Mouse (Mus musculus) brain, embryonic 14.5 days (tissue): ENCODE data around the gene Ank2. TPM values are rescaled to one million over a fixed set of nuclear protein-coding genes. Genes with fewer than 3 reads are reported as not detected.

ENCODE experiments used
- DNase-seq: peaks from one replicate; pipeline ENCODE4 v3.0.0-alpha.2; 2011; ENCODE audit warnings: low read depth
- CTCF ChIP-seq: fragments of 200-500 bp; IDR thresholded peaks from 2 replicates; pipeline ENCODE4 v1.5.1; 2012; ENCODE audit warnings: inconsistent platforms, mild to moderate bottlenecking, moderate library complexity, borderline replicate concordance; ENCODE audit not compliant: insufficient read depth, insufficient read length; ENCODE audit errors: extremely low read depth
- POLR2A ChIP-seq: fragments of 200-500 bp; IDR thresholded peaks from 2 replicates; pipeline ENCODE4 v1.6.1; 2012; ENCODE audit warnings: mild to moderate bottlenecking, inconsistent platforms, borderline replicate concordance; ENCODE audit not compliant: poor library complexity, insufficient read depth, insufficient read length, severe bottlenecking; ENCODE audit errors: extremely low read depth
- polyA plus RNA-seq: library from polyadenylated mRNA; depleted of rRNA; stranded (reverse); fragments of >200 nt; gene quantifications from 2 replicates; pipeline ENCODE4 v1.2.3, GENCODE M21; 2012

The Ank2 gene
- polyA plus RNA-seq, 1 experiment: 187 TPM

GRCm38 (mm10) chr3:127127611-127128010 is 371.5 kb downstream of the Ank2 start:
- no peak for TF ChIP-seq CTCF
- no peak for TF ChIP-seq POLR2A
- DNase-seq: no peak

- TF ChIP-seq CTCF: no peak
- TF ChIP-seq POLR2A: no peak
- no peak for DNase-seq
Measured at GRCm38 (mm10) chr3:127126220-127126619, 372.9 kb downstream of the Ank2 start.

GRCm38 (mm10) chr3:127124375-127124993 is 374.7 kb downstream of the Ank2 start:
- TF ChIP-seq POLR2A: no peak
- TF ChIP-seq CTCF: no peak

GRCm38 (mm10) chr3:127123376-127123775 is 375.8 kb downstream of the Ank2 start:
- TF ChIP-seq CTCF: no peak
- no peak for DNase-seq

More at GRCm38 (mm10) chr3:127124375-127124993, 374.7 kb downstream of the Ank2 start:
- peak; percentile 62 for DNase-seq

- DNase-seq: no peak
- TF ChIP-seq CTCF (no peak), POLR2A (no peak)
Measured at GRCm38 (mm10) chr3:127118777-127119176, 380.4 kb downstream of the Ank2 start.

- no peak for DNase-seq
- no peak for TF ChIP-seq CTCF
Measured at GRCm38 (mm10) chr3:127116226-127116625, 382.9 kb downstream of the Ank2 start.

GRCm38 (mm10) chr3:127113238-127113637 is 385.9 kb downstream of the Ank2 start:
- no peak for DNase-seq
- TF ChIP-seq CTCF (no peak), POLR2A (no peak)

- DNase-seq: no peak
- TF ChIP-seq POLR2A (no peak), CTCF (no peak)
Measured at GRCm38 (mm10) chr3:127109413-127109812, 389.7 kb downstream of the Ank2 start.

- TF ChIP-seq CTCF (no peak), POLR2A (no peak)
- no peak for DNase-seq
Measured at GRCm38 (mm10) chr3:127108481-127108880, 390.7 kb downstream of the Ank2 start.

- DNase-seq: peak; percentile 51
Measured at GRCm38 (mm10) chr3:127107281-127107680, 391.9 kb downstream of the Ank2 start.

GRCm38 (mm10) chr3:127101326-127101725 is 397.8 kb downstream of the Ank2 start:
- DNase-seq: no peak
- TF ChIP-seq POLR2A (no peak), CTCF (no peak)

More at GRCm38 (mm10) chr3:127107281-127107680, 391.9 kb downstream of the Ank2 start:
- no peak for TF ChIP-seq POLR2A
- no peak for TF ChIP-seq CTCF

GRCm38 (mm10) chr3:127097745-127098144 is 401.4 kb downstream of the Ank2 start:
- no peak for DNase-seq
- no peak for TF ChIP-seq POLR2A
- no peak for TF ChIP-seq CTCF

- no peak for TF ChIP-seq POLR2A
- no peak for DNase-seq
Measured at GRCm38 (mm10) chr3:127097106-127097505, 402.0 kb downstream of the Ank2 start.

- no peak for DNase-seq
- TF ChIP-seq POLR2A: no peak
- no peak for TF ChIP-seq CTCF
Measured at GRCm38 (mm10) chr3:127093631-127094030, 405.5 kb downstream of the Ank2 start.
